Mouse (Mus musculus) lung, postnatal 0 days (tissue): ENCODE measurements at regions not wholly inside any gene's neighbourhood (a gene's known extent, or its start where the extent isn't known, plus 50 kb on each side); places are given as distances from the start of the nearest gene placed in this dataset.

Experiments
- CTCF ChIP-seq: IDR thresholded peaks from 2 replicates; pipeline ENCODE4 v1.5.1; 2016; ENCODE audit warnings: antibody characterized with exemption, mild to moderate bottlenecking
- EP300 ChIP-seq: IDR thresholded peaks from 2 replicates; pipeline ENCODE4 v1.6.1; 2016; ENCODE audit warnings: antibody characterized with exemption, mild to moderate bottlenecking, control low read depth

GRCm38 (mm10) chr3:57153177-57153948 lies 148.4 kb downstream of the Tm4sf1 start:
- no peak for TF ChIP-seq CTCF
- TF ChIP-seq EP300, result no peak
